Mouse (Mus musculus) G1E (cell line): ENCODE results near the gene Fads2.

Source experiments
- CTCF ChIP-seq: IDR thresholded peaks from 2 replicates; pipeline ENCODE4 v1.5.1; 2012; ENCODE audit warnings: low read depth, low read length, inconsistent platforms, mixed read lengths
- GATA2 ChIP-seq: IDR thresholded peaks from 2 replicates; pipeline ENCODE4 v1.6.1; 2012; ENCODE audit warnings: low read depth, low read length, inconsistent platforms, borderline replicate concordance
- TAL1 ChIP-seq: conservative IDR thresholded peaks from 2 replicates; pipeline ENCODE4 v1.6.1; 2012; ENCODE audit warnings: low read depth, low read length, inconsistent platforms, mixed read lengths

- TF ChIP-seq CTCF, result no peak
- TF ChIP-seq TAL1, result no peak
- no peak for TF ChIP-seq GATA2
Observed at GRCm38 (mm10) chr19:10097826-10098225, 3.7 kb downstream of the Fads2 start.
